Mouse (Mus musculus): ENCODE measurements around the gene Dph7. TPM values are rescaled to one million over a fixed set of nuclear protein-coding genes. Genes with fewer than 3 reads are reported as not detected.

Gene Dph7
- total RNA-seq, 1 experiment from 2014 or later = 28.9 TPM

Other genes starting within 250 kb of the Dph7 start
- gene Cacna1b, start 199.2 kb upstream of the Dph7 start, total RNA-seq (2017) = 0.13 TPM in 1 of 2 replicates, not detected in the other
- gene Ehmt1, start 42.8 kb upstream of the Dph7 start, total RNA-seq (2017) = 136 and 149 TPM in 2 replicates
- gene Arrdc1, start 27.1 kb upstream of the Dph7 start, total RNA-seq (2017) = 89.9 and 103 TPM in 2 replicates
- gene Zmynd19, start 12.6 kb upstream of the Dph7 start, total RNA-seq (2017) = 39.8 and 53.3 TPM in 2 replicates
- gene Mrpl41, start 12.7 kb downstream of the Dph7 start, total RNA-seq (2017) = 67.4 and 81.5 TPM in 2 replicates
- gene Pnpla7, start 13.6 kb downstream of the Dph7 start, total RNA-seq (2017) = 41.2 and 70.3 TPM in 2 replicates
- gene Nsmf, start 92.0 kb downstream of the Dph7 start, total RNA-seq (2017) = 16.0 and 28.9 TPM in 2 replicates
- not detected in 2 replicates for gene Entpd8, start 117.9 kb downstream of the Dph7 start, total RNA-seq (2017)
- gene Noxa1, start 132.7 kb downstream of the Dph7 start, total RNA-seq (2017) = 1.0 TPM in 1 of 2 replicates, not detected in the other
- gene Nrarp, start 218.4 kb downstream of the Dph7 start, total RNA-seq (2017) = 2.6 and 4.4 TPM in 2 replicates
- gene Tor4a, start 234.5 kb downstream of the Dph7 start, total RNA-seq (2017) = 30.0 and 33.3 TPM in 2 replicates
- 40.1 and 53.5 TPM in 2 replicates for gene Nelfb, start 249.1 kb downstream of the Dph7 start, total RNA-seq (2017)

All from hematopoietic stem cell, adult 5-6 weeks (primary cell).